8 mouse cellular contexts compared by ENCODE assay signal in genomic region chr2:154659531-154660074, GRCm38 (mm10). TPM values are rescaled to one million over a fixed set of nuclear protein-coding genes. Genes with fewer than 3 reads are reported as not detected.
DNase-seq lines count a peak whose midpoint lies in the region; ATAC-seq and TF ChIP-seq lines count a peak whose summit lies in the region.
"Had no signal": no experiment of that assay in that cellular context is flagged by ENCODE, and none has a peak within 500 bp of the region (broad histone marks: within the 10 kb centered on the region; RNA-seq: fewer than 3 reads in every experiment).

No protein-coding gene starts in this region.

- H3K4me1 ChIP-seq in lung, embryonic 14.5 days (ENCODE audit: insufficient read depth) = peaks cover 4% of the 10 kb centered on the region
- peaks cover 28% of the 10 kb centered on the region for H3K4me1 ChIP-seq in forebrain, embryonic 12.5 days
- H3K4me1 ChIP-seq in intestine, embryonic 14.5 days (replicated peaks; ENCODE audit: control insufficient read depth, insufficient read depth, low read length) = peaks cover 21% of the 10 kb centered on the region
- peaks cover 32% of the 10 kb centered on the region for H3K4me1 ChIP-seq in neural tube, embryonic 15.5 days

- peak overlapping the region; percentile 90; the same call in 1 of the 2 replicates for H3K9ac ChIP-seq in lung, embryonic 14.5 days
- peak overlapping the region; percentile 33; the same call in 1 of the 2 replicates for H3K9ac ChIP-seq in forebrain, embryonic 12.5 days
- H3K9ac ChIP-seq in intestine, embryonic 14.5 days (ENCODE audit: low read length) = no peak overlapping the region
- no peak overlapping the region; the same call in 1 of the 2 replicates for H3K9ac ChIP-seq in neural tube, embryonic 15.5 days (replicated peaks)

- H3K4me2 ChIP-seq in lung, embryonic 14.5 days = peak overlapping the region; percentile 84; the same call in 1 of the 2 replicates
- peak overlapping the region; percentile 98 for H3K4me2 ChIP-seq in forebrain, embryonic 12.5 days
- peak overlapping the region; percentile 71; the same call in 1 of the 2 replicates for H3K4me2 ChIP-seq in intestine, embryonic 14.5 days (ENCODE audit: low read length)
- H3K4me2 ChIP-seq in neural tube, embryonic 15.5 days = peak overlapping the region; percentile 87

- peaks cover 22% of the 10 kb centered on the region; the same call in 1 of the 2 replicates for H3K36me3 ChIP-seq in lung, embryonic 14.5 days (ENCODE audit: insufficient read depth)
- peaks cover 18% of the 10 kb centered on the region for H3K36me3 ChIP-seq in forebrain, embryonic 12.5 days (replicated peaks)
- H3K36me3 ChIP-seq in intestine, embryonic 14.5 days (ENCODE audit: control insufficient read depth, insufficient read depth, low read length) = peaks cover 23% of the 10 kb centered on the region
- H3K36me3 ChIP-seq in neural tube, embryonic 15.5 days = peaks cover 12% of the 10 kb centered on the region; the same call in 1 of the 2 replicates

- TF ChIP-seq CTCF in lung, embryonic 14.5 days (IDR thresholded peaks at IDR 0.05; ENCODE audit: low read depth) = no peak

- H3K9me3 ChIP-seq in lung, embryonic 14.5 days (ENCODE audit: low read depth, low read length) = no peaks in the 10 kb centered on the region
- no peaks in the 10 kb centered on the region for H3K9me3 ChIP-seq in forebrain, embryonic 12.5 days
- no peaks in the 10 kb centered on the region for H3K9me3 ChIP-seq in intestine, embryonic 14.5 days (ENCODE audit: control insufficient read depth, low read length)
- H3K9me3 ChIP-seq in neural tube, embryonic 15.5 days (replicated peaks) = no peaks in the 10 kb centered on the region

- WGBS in lung, embryonic 14.5 days = 86% methylated on average over 3 of the region's 5 CpGs
- WGBS in forebrain, embryonic 12.5 days = 79% methylated on average over 4 of the region's 5 CpGs
- 94% methylated on average over 3 of the region's 5 CpGs for WGBS in intestine, embryonic 14.5 days
- 96% methylated on average over 4 of the region's 5 CpGs for WGBS in neural tube, embryonic 15.5 days

- H3K27ac ChIP-seq in lung, embryonic 14.5 days (ENCODE audit: low read depth) = peak overlapping the region; percentile 30; the same call in 1 of the 2 replicates
- H3K27ac ChIP-seq in forebrain, embryonic 12.5 days = peak overlapping the region; percentile 37; the same call in 1 of the 2 replicates
- 0 out of 2 replicates have a peak overlapping the region, but pooled peaks have one; percentile 17 for H3K27ac ChIP-seq in intestine, embryonic 14.5 days (ENCODE audit: low read depth)
- 0 out of 2 replicates have a peak overlapping the region, but pooled peaks have one; percentile 28 for H3K27ac ChIP-seq in neural tube, embryonic 15.5 days (replicated peaks)

- H3K27me3 ChIP-seq in lung, embryonic 14.5 days (ENCODE audit: insufficient read depth, low read length) = no peaks in the 10 kb centered on the region
- no peaks in the 10 kb centered on the region for H3K27me3 ChIP-seq in forebrain, embryonic 12.5 days
- H3K27me3 ChIP-seq in intestine, embryonic 14.5 days (replicated peaks; ENCODE audit: control insufficient read depth, insufficient read depth, low read length) = no peaks in the 10 kb centered on the region
- H3K27me3 ChIP-seq in neural tube, embryonic 15.5 days (replicated peaks) = no peaks in the 10 kb centered on the region

- ATAC-seq in lung, embryonic 14.5 days (ENCODE audit: insufficient read depth) = no peak
- no peak for ATAC-seq in forebrain, embryonic 12.5 days (ENCODE audit: low FRiP score)
- ATAC-seq in intestine, embryonic 14.5 days (replicated peaks; ENCODE audit: low FRiP score, low TSS enrichment, low read depth) = no peak
- no peak for ATAC-seq in neural tube, embryonic 15.5 days (ENCODE audit: low FRiP score)
- no peak for ATAC-seq in inflammation-experienced regulatory T-cells, adult 6 months

- DNase-seq in lung, embryonic 14.5 days = no peak
- DNase-seq in lung, postnatal 10 days = no peak
- DNase-seq in intestine, embryonic 14.5 days (ENCODE audit: low spot score) = no peak
- no peak for DNase-seq in cerebellum, postnatal 10 days

- H3K4me3 ChIP-seq in lung, embryonic 14.5 days (ENCODE audit: low read depth, low read length) = no peak overlapping the region; the same call in 1 of the 2 replicates
- H3K4me3 ChIP-seq in forebrain, embryonic 12.5 days (replicated peaks) = no peak overlapping the region
- H3K4me3 ChIP-seq in intestine, embryonic 14.5 days (ENCODE audit: low read depth, low read length) = no peak overlapping the region
- H3K4me3 ChIP-seq in neural tube, embryonic 15.5 days (replicated peaks) = 0 out of 2 replicates have a peak overlapping the region, but pooled peaks have one; percentile 86

RNA-seq across cellular contexts. Expression of gene Chmp4b, which starts 8.1 kb away (rescaled TPM):
- polyA plus RNA-seq in lung, embryonic 14.5 days (2014; fragmentation: Nextera tagmentation; extraction: Ambion mirVana) = 14.9 and 15.0 TPM in 2 replicates
- 20.9 and 21.8 TPM in 2 replicates for polyA plus RNA-seq in forebrain, embryonic 12.5 days (2016; fragmentation: Nextera tagmentation; extraction: Ambion mirVana)
- polyA plus RNA-seq in intestine, embryonic 14.5 days (2014; fragmentation: Nextera tagmentation; extraction: Ambion mirVana) = 15.5 and 15.8 TPM in 2 replicates
- polyA plus RNA-seq in neural tube, embryonic 15.5 days (2015; fragmentation: Nextera tagmentation; extraction: Ambion mirVana) = 29.6 and 31.5 TPM in 2 replicates
- polyA plus RNA-seq in inflammation-experienced regulatory T-cells, adult 6 months (2017; shearing (Covaris generic)) = 1 to 10 TPM; 2.8 to 6.5 (median 5.4) TPM

RNA-seq across cellular contexts. Expression of gene 4930519P11Rik, which starts 46.4 kb away (rescaled TPM):
- 0.72 and 0.83 TPM in 2 replicates for polyA plus RNA-seq in lung, embryonic 14.5 days (2014; fragmentation: Nextera tagmentation; extraction: Ambion mirVana)
- not detected in 2 replicates for polyA plus RNA-seq in forebrain, embryonic 12.5 days (2016; fragmentation: Nextera tagmentation; extraction: Ambion mirVana)
- not detected in 2 replicates for polyA plus RNA-seq in intestine, embryonic 14.5 days (2014; fragmentation: Nextera tagmentation; extraction: Ambion mirVana)
- 0.35 and 0.55 TPM in 2 replicates for polyA plus RNA-seq in neural tube, embryonic 15.5 days (2015; fragmentation: Nextera tagmentation; extraction: Ambion mirVana)
- polyA plus RNA-seq in inflammation-experienced regulatory T-cells, adult 6 months (2017; shearing (Covaris generic)) = not detected
- polyA plus RNA-seq: cortical plate, adult 2 months had no signal

RNA-seq across cellular contexts. Expression of gene Zfp341, which starts 46.5 kb away (rescaled TPM):
- 1.0 and 1.1 TPM in 2 replicates for polyA plus RNA-seq in lung, embryonic 14.5 days (2014; fragmentation: Nextera tagmentation; extraction: Ambion mirVana)
- 1.2 and 1.4 TPM in 2 replicates for polyA plus RNA-seq in forebrain, embryonic 12.5 days (2016; fragmentation: Nextera tagmentation; extraction: Ambion mirVana)
- polyA plus RNA-seq in intestine, embryonic 14.5 days (2014; fragmentation: Nextera tagmentation; extraction: Ambion mirVana) = 0.97 and 1.0 TPM in 2 replicates
- 2.1 and 2.3 TPM in 2 replicates for polyA plus RNA-seq in neural tube, embryonic 15.5 days (2015; fragmentation: Nextera tagmentation; extraction: Ambion mirVana)
- under 1 TPM in 2 of 3 experiments, not detected in 1; 0.59 to 0.88 TPM for polyA plus RNA-seq in inflammation-experienced regulatory T-cells, adult 6 months (2017; shearing (Covaris generic))

RNA-seq across cellular contexts. Expression of gene Pxmp4, which starts 56.1 kb away (rescaled TPM):
- 24.1 and 25.9 TPM in 2 replicates for polyA plus RNA-seq in lung, embryonic 14.5 days (2014; fragmentation: Nextera tagmentation; extraction: Ambion mirVana)
- 10.4 and 11.2 TPM in 2 replicates for polyA plus RNA-seq in forebrain, embryonic 12.5 days (2016; fragmentation: Nextera tagmentation; extraction: Ambion mirVana)
- 25.9 and 26.4 TPM in 2 replicates for polyA plus RNA-seq in intestine, embryonic 14.5 days (2014; fragmentation: Nextera tagmentation; extraction: Ambion mirVana)
- 18.1 and 22.9 TPM in 2 replicates for polyA plus RNA-seq in neural tube, embryonic 15.5 days (2015; fragmentation: Nextera tagmentation; extraction: Ambion mirVana)
- polyA plus RNA-seq in inflammation-experienced regulatory T-cells, adult 6 months (2017; shearing (Covaris generic)) = 10 to 100 TPM; 15.1 to 21.3 (median 20.2) TPM

Comparison
In these comparisons a context has a peak if more than half of its experiments do, and no peak if none do; other contexts are left out.
1. H3K9ac ChIP-seq: peak in lung, embryonic 14.5 days (single experiment) and forebrain, embryonic 12.5 days (single experiment); none in intestine, embryonic 14.5 days (single experiment) and neural tube, embryonic 15.5 days (single experiment).
2. Peak in every context shown above with its lines, with median percentiles within 50 percentile points of each other: H3K27ac ChIP-seq and H3K4me2 ChIP-seq.